Mouse (Mus musculus): Measurements from ENCODE around the gene B4galnt1. TPM values are rescaled to one million over a fixed set of nuclear protein-coding genes. Genes with fewer than 3 reads are reported as not detected.
"Not testable (repeated sequence)": the region's sequence is repeated elsewhere in the genome, so short reads cannot be mapped to it uniquely, and the experiment has no call there.

The B4galnt1 gene
- 10 to 100 TPM; 12.7 to 16.3 TPM for total RNA-seq (2021)
- long read RNA-seq, experiment 1, partial matches to known transcripts, result 5 of 21 reads
- long read RNA-seq, experiment 1, other reads (novel, unspliced or antisense), result 11 of 21 reads
- long read RNA-seq, experiment 2, partial matches to known transcripts, result 2 of 7 reads
- long read RNA-seq, experiment 2, other reads (novel, unspliced or antisense), result 2 of 7 reads

DNA sequence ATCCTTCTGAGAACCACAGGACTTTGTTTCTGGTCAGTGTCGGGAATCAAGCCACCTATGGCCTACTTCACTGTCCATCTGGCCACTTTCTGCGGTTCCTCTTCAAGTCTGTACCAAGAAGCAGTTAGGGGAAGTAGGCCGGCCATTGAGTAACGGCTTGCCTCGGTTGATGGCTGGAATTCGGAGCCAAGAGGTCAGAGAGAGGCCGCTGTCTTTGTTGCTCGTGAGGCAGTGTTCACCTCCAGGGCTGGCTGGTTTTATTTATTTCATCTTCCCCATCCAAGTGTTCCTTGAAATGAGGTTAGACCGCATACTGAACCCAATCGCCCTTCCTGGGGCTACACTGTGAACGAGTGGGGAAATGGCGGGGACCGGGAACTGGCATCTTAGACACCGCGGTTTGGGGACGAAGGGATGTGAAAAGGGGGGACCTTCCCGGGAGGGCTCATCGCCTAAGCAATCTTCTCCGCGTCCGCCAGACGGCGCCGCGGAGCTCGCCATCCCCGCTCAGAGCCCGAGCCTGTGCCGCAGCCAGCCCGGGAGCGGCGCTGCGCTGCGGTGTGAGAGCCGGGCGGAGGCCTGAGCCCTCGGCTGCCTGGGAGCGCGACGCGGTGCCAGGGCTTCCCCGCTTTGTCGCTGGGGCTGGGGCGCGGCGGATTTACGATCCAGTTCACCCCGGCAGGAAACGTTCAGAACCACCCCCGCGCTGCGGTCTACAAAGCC, at the start of gene B4galnt1:
Gene B4galnt1 (plus strand): TSS at position 595 of the 723 bp plus-strand sequence.
- peak; percentile 83 for DNase-seq

DNA sequence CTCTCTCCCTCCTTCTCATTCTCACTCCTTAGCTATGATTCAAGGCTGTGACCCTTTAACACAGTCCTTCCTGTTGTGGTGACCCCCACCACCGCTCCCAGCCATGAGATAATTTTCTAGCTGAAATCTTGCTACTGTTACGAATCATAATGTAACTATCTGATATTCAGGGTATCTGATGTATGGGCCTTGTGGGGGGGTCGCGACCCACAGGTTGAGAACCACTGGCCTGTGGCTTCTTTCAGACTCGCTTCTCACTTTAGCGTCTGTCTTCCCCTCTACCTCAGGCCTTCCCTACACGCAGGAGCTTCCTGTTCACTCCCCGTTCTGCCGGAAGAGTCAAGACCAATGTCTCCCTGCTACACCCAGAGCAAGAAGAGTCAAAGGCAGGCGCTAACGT, 46.6 kb upstream of the B4galnt1 start:
- no peak for DNase-seq

GRCm38 (mm10) chr10:127119229-127119628, 45.8 kb upstream of the B4galnt1 start:
- no peak for DNase-seq

- DNase-seq, result peak; percentile 20
Observed at GRCm38 (mm10) chr10:127120301-127121065, 44.5 kb upstream of the B4galnt1 start.

DNA sequence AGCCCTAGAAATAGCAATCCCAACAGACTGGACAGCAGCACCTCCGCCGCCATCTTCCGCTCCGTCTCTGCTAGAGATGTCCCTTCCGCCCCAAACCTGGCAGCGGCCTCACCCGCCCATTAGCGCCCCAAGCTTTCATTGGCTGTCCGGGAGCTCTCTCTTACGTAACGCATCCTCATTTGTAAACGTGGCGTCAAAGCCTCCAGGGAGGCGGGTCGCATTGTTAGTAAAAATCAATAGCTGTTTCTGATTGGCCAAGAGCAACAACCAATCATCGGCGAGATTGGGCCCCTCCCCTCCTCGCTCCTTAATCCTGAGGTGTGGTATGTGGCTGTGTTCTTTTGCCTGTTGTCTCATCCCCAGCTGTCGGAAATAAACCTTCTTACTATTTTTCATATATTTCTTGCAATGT, 44.0 kb upstream of the B4galnt1 start, which contains the start of gene Os9:
Gene Os9 (minus strand): TSS at position 66 of the 412 bp plus-strand sequence.
- DNase-seq, result peak; percentile 97

- no peak for DNase-seq
Observed at GRCm38 (mm10) chr10:127122018-127122417, 43.0 kb upstream of the B4galnt1 start.

GRCm38 (mm10) chr10:127122784-127123435, 42.1 kb upstream of the B4galnt1 start:
- DNase-seq, result peak; percentile 23

GRCm38 (mm10) chr10:127123436-127123805, 41.6 kb upstream of the B4galnt1 start:
- DNase-seq, result peak; percentile 74

GRCm38 (mm10) chr10:127125210-127126001, 39.6 kb upstream of the B4galnt1 start:
- DNase-seq, result peak; percentile 35

DNA sequence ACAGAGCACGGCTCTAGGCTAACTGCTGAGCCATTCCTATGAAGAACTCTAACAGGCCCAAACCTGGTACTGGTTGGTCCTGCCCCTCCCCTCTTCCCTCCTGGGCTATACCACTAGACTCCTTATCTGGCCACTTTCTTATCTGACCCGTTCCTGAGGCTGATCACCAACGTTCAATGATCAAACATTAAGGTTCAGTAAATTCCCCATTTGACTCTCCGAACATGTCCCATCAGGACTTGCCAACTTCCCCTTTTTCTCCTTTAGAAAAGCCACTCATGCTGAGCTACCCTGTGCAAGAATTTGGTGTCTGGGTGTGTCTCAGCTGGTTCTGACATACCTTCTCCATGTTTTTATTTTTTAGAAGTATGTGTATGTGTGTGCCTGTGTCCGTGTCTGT, 38.4 kb upstream of the B4galnt1 start:
- no peak for DNase-seq

DNA sequence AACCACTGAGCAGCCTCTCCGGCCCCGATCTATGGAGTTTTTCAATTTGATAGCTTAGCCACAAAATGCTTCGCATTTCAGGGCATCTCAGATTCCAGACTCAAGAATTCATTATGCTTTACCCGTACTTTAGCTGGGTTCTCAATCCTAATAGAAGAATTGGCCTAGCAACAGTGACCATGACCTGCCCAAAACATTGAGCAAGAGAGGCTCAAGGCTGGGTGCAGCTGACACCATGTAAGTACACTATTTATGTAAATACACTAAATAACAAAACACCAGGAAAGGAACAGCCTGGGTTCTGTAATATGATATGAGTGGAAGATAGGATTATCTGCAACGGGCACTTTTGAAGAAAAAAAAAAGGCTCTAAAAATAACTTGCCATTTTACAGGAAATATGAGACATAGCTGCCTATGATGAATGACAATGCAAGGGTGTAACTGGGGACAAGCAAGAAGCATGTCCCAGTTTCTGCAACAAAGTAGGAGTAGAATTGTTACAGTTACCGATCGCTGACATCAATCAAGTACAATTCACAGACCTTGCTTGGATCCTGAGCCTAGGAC, 37.2 kb upstream of the B4galnt1 start:
- peak; percentile 33 for DNase-seq

GRCm38 (mm10) chr10:127129431-127129830, 35.6 kb upstream of the B4galnt1 start:
- peak; percentile 18 for DNase-seq

DNA sequence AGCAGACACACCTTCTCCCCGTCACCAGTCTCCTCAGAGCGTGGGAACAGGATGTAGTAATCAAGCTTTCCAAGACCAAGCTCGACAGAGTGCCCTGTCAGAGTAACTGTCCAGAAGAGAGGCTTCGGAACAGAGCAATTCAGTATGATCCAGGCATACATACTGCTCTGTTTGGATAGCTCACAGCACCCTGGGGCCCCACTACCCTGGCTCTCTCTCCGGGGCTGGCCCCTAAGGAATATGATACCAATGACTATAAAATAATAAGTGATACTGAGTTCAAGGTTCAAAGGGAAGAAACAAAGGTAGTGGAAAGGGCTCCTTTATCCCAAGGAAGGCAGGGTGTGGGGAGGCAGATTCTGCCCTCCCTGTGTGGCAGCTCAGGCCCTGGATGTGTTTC, 32.6 kb upstream of the B4galnt1 start:
- DNase-seq, result no peak

DNA sequence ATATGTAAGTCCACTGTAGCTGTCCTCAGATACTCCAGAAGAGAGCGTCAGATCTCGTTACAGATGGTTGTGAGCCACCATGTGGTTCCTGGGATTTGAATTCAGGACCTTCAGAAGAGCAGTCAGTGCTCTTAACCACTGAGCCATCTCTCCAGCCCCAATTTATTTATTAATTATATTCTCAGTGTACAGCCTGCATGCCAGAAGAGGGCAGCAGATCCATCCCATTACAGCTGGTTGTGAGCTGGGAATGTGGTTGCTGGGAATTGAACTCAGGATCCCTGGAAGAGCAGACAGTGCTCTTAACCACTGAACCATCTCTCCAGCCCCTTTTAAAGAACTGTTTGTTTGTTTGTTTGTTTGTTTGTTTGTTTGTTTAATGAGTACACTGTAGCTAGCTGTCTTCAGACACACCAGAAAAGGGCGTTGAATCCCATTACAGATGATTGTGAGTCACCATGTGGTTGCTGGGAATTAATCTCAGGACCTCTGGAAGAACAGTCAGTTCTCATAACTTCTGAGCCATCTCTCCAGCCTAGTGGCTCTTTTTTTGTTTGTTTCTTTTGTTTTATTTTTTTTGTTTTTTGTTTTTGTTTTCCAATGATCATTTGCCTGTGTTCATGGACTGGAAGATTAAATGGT, 30.5 kb upstream of the B4galnt1 start:
- DNase-seq, result not testable (repeated sequence)

DNA sequence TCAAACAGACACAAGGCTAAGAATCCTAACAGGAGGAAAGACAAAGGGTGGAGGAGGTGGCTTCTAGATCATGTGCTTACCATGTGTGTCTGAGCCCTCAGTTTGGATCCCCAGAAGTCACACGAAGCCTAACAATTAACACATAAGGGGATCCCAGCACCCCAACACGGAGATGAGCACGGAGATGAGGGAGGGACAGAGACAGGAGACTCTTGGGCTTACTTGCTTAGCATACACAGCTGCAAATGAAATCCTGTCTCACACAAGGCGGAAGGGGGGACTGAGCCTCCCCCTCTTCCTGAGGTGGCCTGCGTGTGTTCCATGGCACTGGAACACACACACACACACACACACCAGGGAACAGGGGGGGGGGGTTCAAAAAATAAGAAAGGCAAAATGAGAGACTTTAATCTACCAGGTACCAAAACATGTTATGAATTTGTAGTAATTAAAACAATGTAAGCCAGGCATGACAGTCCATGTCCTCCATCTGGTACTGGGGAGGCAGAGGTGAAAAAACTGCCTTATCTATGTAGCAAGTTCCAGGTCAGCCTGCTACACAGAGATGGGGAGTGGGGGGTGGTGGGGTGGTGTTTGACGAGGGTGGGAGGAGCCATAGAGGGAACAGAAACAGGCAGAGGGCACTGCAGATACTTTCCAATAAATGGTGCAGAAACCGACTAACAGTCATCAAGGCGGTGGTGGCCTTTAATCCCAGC, 29.7 kb upstream of the B4galnt1 start:
- no peak for DNase-seq

DNA sequence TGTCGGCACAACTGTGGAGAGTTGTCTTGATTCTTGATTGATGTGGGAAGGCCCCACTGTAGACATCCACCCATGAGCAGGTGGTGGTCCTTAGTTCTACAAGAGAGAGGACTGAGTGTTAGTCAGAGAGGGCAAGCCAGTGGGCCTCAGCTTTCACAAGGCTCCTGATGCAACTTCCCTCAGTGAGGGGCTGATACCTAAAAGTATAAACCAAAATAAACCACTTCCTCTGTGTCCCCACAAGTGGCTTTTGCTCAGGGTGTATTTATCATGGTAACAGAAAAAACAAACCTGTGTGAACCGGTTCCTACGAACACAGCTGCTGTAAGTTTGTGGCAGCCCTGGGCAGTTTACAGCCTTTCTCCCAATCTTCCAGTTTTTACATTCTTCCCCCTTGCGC, 28.5 kb upstream of the B4galnt1 start:
- no peak for DNase-seq

- no peak for DNase-seq
Observed at GRCm38 (mm10) chr10:127137896-127138295, 27.1 kb upstream of the B4galnt1 start.

- no peak for DNase-seq
Observed at GRCm38 (mm10) chr10:127138328-127139141, 26.5 kb upstream of the B4galnt1 start.

- DNase-seq, result no peak
Observed at GRCm38 (mm10) chr10:127140971-127141370, 24.1 kb upstream of the B4galnt1 start.
